Mouse (Mus musculus) lung, postnatal 36 days (tissue): ENCODE results near the gene Ndufs2.

Experiments used
- DNase-seq: peaks from one replicate; pipeline ENCODE4 v3.0.0; 2022; ENCODE audit warnings: mixed read lengths

Gene Ndufs2

DNA sequence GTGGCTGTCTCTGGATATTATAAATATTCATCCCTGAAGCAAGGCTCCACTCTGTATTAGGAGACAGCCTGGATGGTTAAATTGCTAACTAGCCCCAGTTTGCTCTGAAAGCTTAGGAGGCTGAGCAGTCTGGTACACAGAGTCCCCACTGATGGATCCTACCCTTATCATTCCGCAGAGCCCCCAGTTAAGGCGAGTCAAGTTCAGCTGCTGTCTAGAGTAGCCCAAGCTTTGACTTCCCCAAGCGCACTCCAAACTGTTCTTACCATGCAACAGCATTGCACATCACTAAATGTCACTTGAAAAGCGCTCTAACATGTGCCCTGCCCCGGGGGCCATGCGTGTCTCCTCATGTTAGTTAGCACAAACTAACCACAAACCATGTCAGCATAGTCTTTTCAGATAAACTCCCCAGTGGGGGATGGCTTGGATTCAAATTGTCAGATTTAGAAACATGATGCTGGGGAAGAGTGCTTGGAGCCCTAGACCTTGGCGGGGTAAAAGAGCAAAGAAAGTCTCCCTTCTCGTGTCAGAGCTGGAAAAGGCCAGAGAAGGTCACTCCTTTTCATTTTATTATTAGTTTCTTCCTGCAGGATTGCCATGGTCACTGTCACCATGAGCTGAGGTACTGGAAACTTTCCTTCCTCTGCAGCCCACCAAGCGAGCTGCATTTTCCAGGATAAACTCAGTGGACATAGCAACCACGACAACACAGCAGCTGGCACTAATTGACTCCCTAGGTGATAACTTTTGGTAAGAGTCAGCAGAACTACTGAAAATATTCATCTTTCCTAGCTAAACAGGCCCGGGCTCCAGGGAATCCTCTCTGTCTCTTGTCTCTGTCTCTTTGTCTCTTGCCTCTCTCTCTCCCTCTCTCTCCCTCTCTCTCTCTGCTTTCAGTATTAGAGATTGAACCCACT, 57.0 kb downstream of the Ndufs2 start:
- DNase-seq = no peak

DNA sequence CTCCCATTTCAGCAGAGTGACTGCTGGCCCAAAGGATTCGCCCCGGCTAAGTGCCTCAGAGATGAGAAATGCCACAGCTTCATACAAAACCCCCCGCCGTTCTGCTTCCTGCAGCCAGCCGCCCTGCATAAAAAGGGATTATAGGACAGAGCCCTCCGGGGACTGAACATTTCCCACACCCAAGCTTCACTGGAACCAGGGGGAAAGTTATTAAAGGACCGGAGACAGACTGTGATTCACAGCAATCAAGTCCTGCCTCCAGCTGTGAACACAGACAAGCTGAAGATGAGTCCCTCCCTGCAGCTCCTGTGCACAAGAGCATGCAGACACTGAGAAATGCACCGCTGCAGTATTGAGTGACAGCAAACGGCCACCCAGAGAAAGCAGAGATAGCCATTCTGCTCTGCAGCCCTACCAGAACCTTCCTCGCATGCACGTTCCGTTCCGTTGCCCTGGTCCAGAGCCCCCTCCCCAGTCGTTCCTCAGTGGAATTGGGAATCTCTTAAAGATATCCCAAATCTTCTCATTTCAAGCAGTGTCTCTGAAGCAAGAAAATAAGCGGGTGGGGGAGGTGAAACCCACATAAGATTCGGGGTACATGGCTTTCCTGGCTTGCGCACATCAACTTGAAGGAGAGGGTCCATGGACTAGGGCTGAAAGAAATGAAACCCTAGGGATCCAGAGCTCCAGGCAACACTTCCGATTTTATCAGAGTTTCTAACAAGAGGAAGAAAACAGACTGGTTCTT, 57.9 kb downstream of the Ndufs2 start:
- DNase-seq = no peak

DNA sequence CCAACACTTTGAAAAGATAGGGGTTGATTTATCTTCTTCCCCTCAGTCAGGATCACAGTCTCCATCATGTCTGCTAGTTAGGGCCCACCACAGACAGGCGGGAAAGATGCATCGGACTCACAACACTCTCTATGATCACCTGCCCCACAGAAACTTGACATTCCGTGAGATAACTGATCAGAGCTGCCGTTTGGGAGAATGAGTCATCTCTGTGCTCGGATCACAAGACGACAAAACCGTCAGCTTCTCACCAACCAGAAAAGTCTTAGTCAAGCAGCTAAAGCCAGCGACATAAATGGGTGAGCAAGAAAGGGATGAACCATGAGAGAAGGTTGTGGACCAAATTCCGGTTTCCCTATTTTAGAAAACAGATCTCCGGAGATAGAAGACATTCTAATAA, 58.9 kb downstream of the Ndufs2 start:
- no peak for DNase-seq

DNA sequence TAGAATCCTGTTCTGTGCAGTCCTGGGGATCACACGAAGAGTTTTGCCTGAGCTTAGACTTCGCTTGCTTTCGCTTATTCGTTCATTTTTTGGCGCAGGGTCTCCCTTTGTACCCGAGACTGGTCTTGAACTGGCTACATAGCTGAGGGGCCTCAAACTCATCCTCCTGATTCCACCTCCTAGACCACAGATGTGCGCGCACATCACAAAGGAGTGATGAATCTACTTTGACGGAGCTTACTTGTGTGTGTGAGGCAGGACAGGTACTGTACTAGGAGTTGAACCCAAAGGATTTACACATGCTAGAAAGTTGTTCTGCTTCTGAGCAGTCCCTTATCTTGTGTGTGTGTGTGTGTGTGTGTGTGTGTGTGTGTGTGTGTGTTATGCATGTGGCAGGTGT, 60.4 kb downstream of the Ndufs2 start:
- DNase-seq = no peak

DNA sequence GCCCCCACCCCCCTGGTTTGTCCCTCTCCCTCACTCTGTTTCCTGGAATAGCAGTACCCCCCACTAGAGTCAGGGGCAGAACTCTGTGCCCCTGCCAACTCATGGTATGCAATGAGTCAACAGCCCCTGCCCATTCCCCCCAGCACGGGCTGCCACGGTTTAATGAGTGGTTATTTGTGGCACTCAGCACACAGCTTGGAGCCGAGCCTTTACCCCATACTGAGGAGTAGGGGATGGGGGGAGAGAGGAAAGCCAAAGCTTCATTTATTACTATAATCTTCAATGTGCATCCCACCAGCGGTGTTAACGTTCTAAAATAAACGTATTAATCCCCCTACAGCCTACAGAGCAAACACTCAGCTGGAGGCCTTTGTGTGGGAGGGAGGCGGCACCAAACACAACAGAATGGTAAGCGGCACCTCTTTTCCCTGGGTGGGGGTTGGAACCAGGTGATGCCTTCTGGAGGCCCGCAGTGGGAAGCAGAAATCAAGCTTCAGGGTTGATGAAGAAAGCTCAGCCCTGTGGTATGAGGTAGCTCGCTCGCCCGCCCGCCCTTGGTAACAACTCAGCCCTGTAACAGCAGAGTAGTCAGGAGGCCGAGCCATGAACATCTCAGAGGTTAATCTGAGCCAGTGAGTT, 61.6 kb downstream of the Ndufs2 start:
- no peak for DNase-seq

DNA sequence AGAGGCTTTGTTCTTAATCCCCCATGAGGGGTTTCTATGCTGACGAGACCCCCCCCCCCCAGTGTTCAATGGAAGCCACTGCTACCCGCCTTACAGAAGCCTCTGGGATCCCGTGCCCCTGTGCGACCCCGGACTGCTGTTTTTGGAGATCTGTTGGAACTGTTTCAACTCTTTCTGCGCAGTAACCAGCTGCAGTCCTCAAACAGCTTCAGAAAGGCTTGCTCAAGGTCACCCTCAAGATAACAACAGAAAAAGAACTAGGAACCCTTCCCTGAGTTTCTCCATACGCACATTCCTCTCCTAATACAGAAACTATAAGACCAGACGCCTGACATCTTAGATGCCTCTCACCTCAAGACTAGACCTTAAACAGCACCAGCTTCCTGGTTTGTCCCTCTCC, 62.1 kb downstream of the Ndufs2 start:
- no peak for DNase-seq

DNA sequence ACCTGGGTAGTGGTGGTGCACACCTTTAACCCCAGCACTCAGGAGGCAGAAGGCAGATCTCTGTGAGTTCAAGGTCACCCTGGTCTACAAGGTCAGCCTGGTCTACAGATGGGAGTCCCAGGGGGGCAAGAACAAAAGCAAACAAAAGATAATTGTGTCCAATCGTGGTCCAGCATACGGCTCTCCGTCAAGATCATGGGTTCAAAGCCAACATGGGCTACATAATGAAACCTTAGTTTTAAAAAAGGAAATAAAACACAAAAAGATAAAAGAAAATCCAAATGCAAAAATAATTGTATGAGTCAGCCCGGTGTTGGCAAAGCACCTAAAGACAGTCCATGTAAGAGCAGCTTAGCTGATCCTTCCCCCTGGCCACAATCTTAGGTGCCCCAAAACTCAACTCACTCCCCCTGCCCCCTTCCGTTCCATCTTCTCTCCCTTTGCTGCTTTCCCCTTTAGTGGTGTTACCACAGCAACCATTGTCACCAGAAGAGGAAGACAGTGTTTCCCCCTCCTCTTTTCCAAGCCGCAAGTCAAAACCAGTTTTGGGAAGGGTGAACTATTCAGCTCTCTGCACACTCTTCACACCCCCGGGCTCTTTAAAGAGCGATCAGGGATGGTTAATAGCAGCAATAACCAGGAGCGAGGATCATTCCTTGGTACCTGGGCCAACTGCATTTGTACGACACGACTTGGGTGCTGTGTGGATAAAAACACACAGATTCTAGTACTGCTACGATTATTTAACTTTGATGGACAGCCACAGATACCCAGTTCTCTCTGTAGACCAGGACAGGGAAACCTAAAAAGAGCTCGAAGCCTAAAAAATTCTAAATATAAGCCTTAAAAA, 63.1 kb downstream of the Ndufs2 start:
- no peak for DNase-seq

DNA sequence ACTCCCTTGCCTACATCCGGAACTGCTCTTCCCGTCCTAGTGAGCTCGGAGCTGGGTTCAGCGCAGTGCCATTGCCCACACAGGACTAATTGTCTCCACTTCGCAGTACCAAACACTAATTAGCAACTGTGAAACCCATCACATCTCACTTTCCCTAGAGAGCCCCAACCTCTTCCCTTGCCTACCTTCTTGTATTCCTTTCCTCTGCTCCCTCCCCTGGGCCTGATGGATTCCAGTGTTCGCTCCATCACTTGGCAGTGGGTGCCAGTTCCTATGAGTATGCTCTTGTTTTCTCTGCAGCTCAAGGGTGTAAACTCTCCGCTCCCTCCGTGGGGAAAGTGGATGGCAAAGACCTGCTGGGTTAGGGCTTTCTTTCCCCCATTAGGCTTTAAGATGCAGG, 65.5 kb downstream of the Ndufs2 start:
- DNase-seq = no peak
